Mouse (Mus musculus) CH12.LX (cell line): ENCODE data around the gene Rmi2. TPM values are rescaled to one million over a fixed set of nuclear protein-coding genes. Genes with fewer than 3 reads are reported as not detected.

ENCODE experiments used
- DNase-seq: peaks from one replicate; pipeline ENCODE4 v3.0.0-alpha.2; 2013; ENCODE audit errors: extremely low read depth
- H3K27ac ChIP-seq: 2 replicates; pipeline ENCODE4 v1.5.1; 2012; ENCODE audit warnings: low read depth, mild to moderate bottlenecking, control low read depth, moderate library complexity; ENCODE audit not compliant: insufficient read depth
- H3K27me3 ChIP-seq: replicated peaks from 2 replicates; pipeline ENCODE3; 2012; ENCODE audit warnings: inconsistent platforms
- H3K36me3 ChIP-seq, 2 experiments: replicated peaks in 1 of 2; 2 replicates each; pipeline versions ENCODE3 to v1.6.1; 2012; ENCODE audit warnings: inconsistent platforms in 1 of 2, low read length in 1 of 2, mild to moderate bottlenecking in 1 of 2, mixed read lengths in 1 of 2, moderate library complexity in 1 of 2; ENCODE audit not compliant: control insufficient read depth in 1 of 2, insufficient read depth in 1 of 2
- H3K4me1 ChIP-seq, 2 experiments: 2 replicates each; pipeline ENCODE4 v1.6.1; 2012; ENCODE audit warnings: inconsistent platforms in 1 of 2, moderate library complexity in 1 of 2; ENCODE audit not compliant: insufficient read depth in 2 of 2, control insufficient read depth in 1 of 2
- H3K4me2 ChIP-seq: 2 replicates; pipeline ENCODE4 v1.6.1; 2012; ENCODE audit warnings: low read depth, mild to moderate bottlenecking, control low read depth; ENCODE audit not compliant: poor library complexity, insufficient read depth, severe bottlenecking
- H3K4me3 ChIP-seq, 3 experiments: fragments of 150-350 bp in 1 of 3; sonication (generic) in 1 of 3; replicated peaks in 1 of 3; 2 replicates each; pipeline versions ENCODE3 to v1.5.1; 2011 to 2012; ENCODE audit warnings: low read depth in 2 of 3, low read length in 2 of 3, mild to moderate bottlenecking in 2 of 3, moderate library complexity in 2 of 3, control low read depth in 1 of 3, improper control_type of control experiment in 1 of 3, inconsistent platforms in 1 of 3, mixed read lengths in 1 of 3; ENCODE audit not compliant: poor library complexity in 1 of 3
- H3K79me2 ChIP-seq: replicated peaks from 2 replicates; pipeline ENCODE4 v1.6.1; 2012; ENCODE audit warnings: mild to moderate bottlenecking, moderate library complexity; ENCODE audit not compliant: control insufficient read depth, poor library complexity, insufficient read depth, severe bottlenecking; ENCODE audit errors: extremely low read depth
- H3K9ac ChIP-seq: 2 replicates; pipeline ENCODE4 v1.6.1; 2012; ENCODE audit warnings: low read depth, mild to moderate bottlenecking, control low read depth, moderate library complexity; ENCODE audit not compliant: insufficient read depth
- H3K9me3 ChIP-seq: replicated peaks from 2 replicates; pipeline ENCODE3; 2012; ENCODE audit warnings: low read length, inconsistent platforms, mixed read lengths
- BHLHE40 ChIP-seq: IDR thresholded peaks from 2 replicates; pipeline ENCODE4 v1.6.1; 2011; ENCODE audit warnings: mild to moderate bottlenecking, low read depth, low read length, improper control_type of control experiment
- CHD1 ChIP-seq: IDR thresholded peaks from 2 replicates; pipeline ENCODE4 v1.6.1; 2012; ENCODE audit warnings: low read depth, low read length, improper control_type of control experiment, inconsistent platforms
- CHD2 ChIP-seq: IDR thresholded peaks from 2 replicates; pipeline ENCODE4 v1.6.1; 2011; ENCODE audit warnings: low read length, improper control_type of control experiment
- CTCF ChIP-seq, 2 experiments: IDR thresholded peaks in 1 of 2; conservative IDR thresholded peaks in 1 of 2; 2 replicates each; pipeline ENCODE4 v1.5.1; 2011 to 2012; ENCODE audit warnings: low read depth in 2 of 2, low read length in 2 of 2, improper control_type of control experiment in 1 of 2, inconsistent platforms in 1 of 2, mild to moderate bottlenecking in 1 of 2, moderate library complexity in 1 of 2
- E2F4 ChIP-seq: IDR thresholded peaks from 2 replicates; pipeline ENCODE4 v1.6.1; 2011; ENCODE audit warnings: low read depth, low read length, improper control_type of control experiment; ENCODE audit not compliant: insufficient replicate concordance
- ELF1 ChIP-seq: IDR thresholded peaks from 2 replicates; pipeline ENCODE4 v1.6.1; 2014; ENCODE audit warnings: low read depth, mild to moderate bottlenecking, inconsistent platforms, low read length, improper control_type of control experiment
- EP300 ChIP-seq: IDR thresholded peaks from 2 replicates; pipeline ENCODE4 v1.6.1; 2011; ENCODE audit warnings: low read length, improper control_type of control experiment
- ETS1 ChIP-seq: conservative IDR thresholded peaks from 2 replicates; pipeline ENCODE4 v1.6.1; 2012; ENCODE audit warnings: low read depth, mild to moderate bottlenecking, inconsistent platforms, low read length, improper control_type of control experiment, moderate library complexity
- GABPA ChIP-seq: IDR thresholded peaks from 2 replicates; pipeline ENCODE4 v1.6.1; 2012; ENCODE audit warnings: low read depth, low read length, improper control_type of control experiment, inconsistent platforms; ENCODE audit not compliant: insufficient replicate concordance
- HCFC1 ChIP-seq: IDR thresholded peaks from 2 replicates; pipeline ENCODE4 v1.6.1; 2012; ENCODE audit warnings: low read depth, mild to moderate bottlenecking, inconsistent platforms, low read length, improper control_type of control experiment
- IRF4 ChIP-seq: IDR thresholded peaks from 2 replicates; pipeline ENCODE4 v1.6.1; 2014; ENCODE audit warnings: low read depth, mild to moderate bottlenecking, inconsistent platforms, low read length, improper control_type of control experiment
- JUN ChIP-seq: IDR thresholded peaks from 2 replicates; pipeline ENCODE4 v1.6.1; 2011; ENCODE audit warnings: low read depth, mild to moderate bottlenecking, low read length, improper control_type of control experiment, moderate library complexity; ENCODE audit not compliant: insufficient read depth
- JUND ChIP-seq: conservative IDR thresholded peaks from 2 replicates; pipeline ENCODE4 v1.6.1; 2011; ENCODE audit warnings: low read depth, low read length, improper control_type of control experiment
- KAT2A ChIP-seq: IDR thresholded peaks from 2 replicates; pipeline ENCODE4 v1.6.1; 2012; ENCODE audit warnings: low read length, improper control_type of control experiment, inconsistent platforms; ENCODE audit not compliant: insufficient replicate concordance
- MAFK ChIP-seq: IDR thresholded peaks from 2 replicates; pipeline ENCODE4 v1.6.1; 2011; ENCODE audit warnings: low read length, improper control_type of control experiment; ENCODE audit not compliant: insufficient replicate concordance
- MAX ChIP-seq: IDR thresholded peaks from 2 replicates; pipeline ENCODE4 v1.6.1; 2011; ENCODE audit warnings: low read length, improper control_type of control experiment
- MAZ ChIP-seq: IDR thresholded peaks from 2 replicates; pipeline ENCODE4 v1.6.1; 2012; ENCODE audit warnings: low read depth, mild to moderate bottlenecking, inconsistent platforms, low read length, improper control_type of control experiment, moderate library complexity
- MEF2A ChIP-seq: IDR thresholded peaks from 2 replicates; pipeline ENCODE4 v1.6.1; 2014; ENCODE audit warnings: low read depth, mild to moderate bottlenecking, inconsistent platforms, low read length, improper control_type of control experiment, borderline replicate concordance
- MXI1 ChIP-seq: IDR thresholded peaks from 2 replicates; pipeline ENCODE4 v1.6.1; 2011; ENCODE audit warnings: mild to moderate bottlenecking, low read depth, low read length, improper control_type of control experiment
- MYC ChIP-seq: IDR thresholded peaks from 2 replicates; pipeline ENCODE4 v1.6.1; 2011; ENCODE audit warnings: low read depth, mild to moderate bottlenecking, improper control_type of control experiment, low read length
- NELFE ChIP-seq: IDR thresholded peaks from 2 replicates; pipeline ENCODE4 v1.6.1; 2011; ENCODE audit warnings: low read depth, low read length, improper control_type of control experiment
- NRF1 ChIP-seq: IDR thresholded peaks from 2 replicates; pipeline ENCODE4 v1.6.1; 2014; ENCODE audit warnings: low read depth, mild to moderate bottlenecking, inconsistent platforms, low read length, improper control_type of control experiment, moderate library complexity
- PAX5 ChIP-seq: IDR thresholded peaks from 2 replicates; pipeline ENCODE4 v1.6.1; 2012; ENCODE audit warnings: low read length, inconsistent platforms, mixed read lengths
- POLR2A ChIP-seq: IDR thresholded peaks from 2 replicates; pipeline ENCODE4 v1.6.1; 2011; ENCODE audit warnings: low read depth, mild to moderate bottlenecking, improper control_type of control experiment, low read length
- POLR2AphosphoS2 ChIP-seq: IDR thresholded peaks from 2 replicates; pipeline ENCODE4 v1.6.1; 2011; ENCODE audit warnings: low read depth, low read length, improper control_type of control experiment
- RAD21 ChIP-seq: IDR thresholded peaks from 2 replicates; pipeline ENCODE4 v1.6.1; 2011; ENCODE audit warnings: low read depth, mild to moderate bottlenecking, low read length, improper control_type of control experiment, moderate library complexity
- RCOR1 ChIP-seq: conservative IDR thresholded peaks from 2 replicates; pipeline ENCODE4 v1.6.1; 2012; ENCODE audit warnings: low read depth, mild to moderate bottlenecking, inconsistent platforms, low read length, improper control_type of control experiment
- SIN3A ChIP-seq: IDR thresholded peaks from 2 replicates; pipeline ENCODE4 v1.6.1; 2012; ENCODE audit warnings: low read length, improper control_type of control experiment, inconsistent platforms
- SMC3 ChIP-seq: IDR thresholded peaks from 2 replicates; pipeline ENCODE4 v1.6.1; 2011; ENCODE audit warnings: low read depth, low read length, improper control_type of control experiment
- TBP ChIP-seq: conservative IDR thresholded peaks from 2 replicates; pipeline ENCODE4 v1.6.1; 2011; ENCODE audit warnings: low read depth, low read length, improper control_type of control experiment
- TCF12 ChIP-seq: IDR thresholded peaks from 2 replicates; pipeline ENCODE4 v1.6.1; 2014; ENCODE audit warnings: low read depth, mild to moderate bottlenecking, inconsistent platforms, low read length, improper control_type of control experiment
- UBTF ChIP-seq: IDR thresholded peaks from 2 replicates; pipeline ENCODE4 v1.6.1; 2012; ENCODE audit warnings: low read depth, mild to moderate bottlenecking, inconsistent platforms, low read length, improper control_type of control experiment, moderate library complexity
- USF1 ChIP-seq: IDR thresholded peaks from 2 replicates; pipeline ENCODE4 v1.6.1; 2014; ENCODE audit warnings: low read depth, mild to moderate bottlenecking, inconsistent platforms, low read length, improper control_type of control experiment
- USF2 ChIP-seq: conservative IDR thresholded peaks from 2 replicates; pipeline ENCODE4 v1.6.1; 2011; ENCODE audit warnings: low read depth, low read length, improper control_type of control experiment
- ZC3H11A ChIP-seq: IDR thresholded peaks from 2 replicates; pipeline ENCODE4 v1.6.1; 2012; ENCODE audit warnings: low read depth, mild to moderate bottlenecking, inconsistent platforms, low read length, improper control_type of control experiment
- ZKSCAN1 ChIP-seq: IDR thresholded peaks from 2 replicates; pipeline ENCODE4 v1.6.1; 2012; ENCODE audit warnings: low read depth, inconsistent platforms, low read length, improper control_type of control experiment, borderline replicate concordance
- ZMIZ1 ChIP-seq: IDR thresholded peaks from 2 replicates; pipeline ENCODE4 v1.6.1; 2012; ENCODE audit warnings: low read depth, mild to moderate bottlenecking, inconsistent platforms, low read length, improper control_type of control experiment
- ZNF384 ChIP-seq: IDR thresholded peaks from 2 replicates; pipeline ENCODE4 v1.6.1; 2012; ENCODE audit warnings: low read depth, low read length, improper control_type of control experiment, inconsistent platforms
- dilution Hi-C: fragments of 300-500 bp; cut with MboI; formaldehyde crosslinking; loops from 2 replicates; pipeline ENCODE4 v1.14.3; 2020; ENCODE audit warnings: low sequenced_read_pairs; ENCODE audit not compliant: extremely low pct_unique_long_range_greater_than_20kb, extremely low pct_ligation_motif_present
- in situ Hi-C: fragments of 300-500 bp; cut with MboI; formaldehyde crosslinking; loops from 3 replicates; pipeline ENCODE4 v1.14.3; 2019; ENCODE audit warnings: low sequenced_read_pairs, low pct_ligation_motif_present, low pct_unique_long_range_greater_than_20kb, mixed read lengths
- polyA plus RNA-seq: library from polyadenylated mRNA; unstranded; fragments of >175 nt; gene quantifications from 2 replicates; pipeline ENCODE4 v1.2.1, GENCODE M21; 2012; ENCODE audit warnings: low read depth; ENCODE audit not compliant: insufficient read length
- total RNA-seq, 2 experiments: library from RNA; depleted of rRNA; stranded (reverse); fragments of 300-350 nt in 1 of 2; fragments of >200 nt in 1 of 2; gene quantifications; 2 replicates each; pipeline ENCODE4 v1.2.3; 2012 to 2014

Gene Rmi2
- total and polyA plus RNA-seq, 3 experiments, result 6.8 to 13.8 (median 9.3) TPM

DNA sequence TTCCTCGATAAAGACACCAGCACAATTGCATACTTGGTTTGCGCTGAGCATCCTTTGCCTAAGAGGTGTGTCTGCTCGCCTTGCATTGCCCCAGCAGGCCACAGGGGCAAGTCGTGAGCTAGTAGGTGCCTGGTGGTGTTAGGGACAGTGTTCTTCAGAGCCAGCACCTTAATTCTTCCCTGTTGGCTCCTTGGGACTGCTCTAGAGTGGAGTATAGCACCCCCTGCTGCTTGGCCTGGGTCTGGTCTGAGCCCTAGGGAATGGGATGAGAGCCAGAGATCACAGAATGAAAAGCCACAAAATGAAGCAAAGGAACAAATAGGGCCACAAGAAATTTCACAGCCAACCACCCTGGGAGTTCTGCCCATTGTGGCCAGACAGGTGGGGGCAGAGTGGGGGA lies 11.6 kb downstream of the Rmi2 start:
- Histone ChIP-seq H3K4me3 (no peak overlapping the region), H3K79me2 (no peaks in the 10 kb centered on the region), H3K36me3 (peaks cover 0 to 22% of the 10 kb centered on the region in 2 experiments), H3K4me1 (peaks cover 10 to 47% of the 10 kb centered on the region in 2 experiments), H3K4me2 (no peak overlapping the region), H3K9ac (no peak overlapping the region), H3K27ac (no peak overlapping the region), H3K9me3 (no peaks in the 10 kb centered on the region), H3K27me3 (no peaks in the 10 kb centered on the region)
- TF ChIP-seq CHD2, result no peak
- no peak for TF ChIP-seq TBP
- TF ChIP-seq NRF1, result 0 out of 2 replicates have a peak, but pooled peaks have one; percentile 38
- peak; percentile 46; the same call in 1 of the 2 replicates for TF ChIP-seq NELFE
- TF ChIP-seq PAX5, result no peak
- peak; percentile 58; the same call in 1 of the 2 replicates for TF ChIP-seq IRF4
- no peak for TF ChIP-seq USF1
- no peak for TF ChIP-seq MAZ
- TF ChIP-seq ZKSCAN1, result no peak
- TF ChIP-seq TCF12, result no peak
- TF ChIP-seq RAD21, result peak; percentile 89
- peak; percentile 27; the same call in 1 of the 2 replicates for TF ChIP-seq ELF1
- TF ChIP-seq JUN, result no peak
- no peak for TF ChIP-seq GABPA
- no peak for TF ChIP-seq MAX
- TF ChIP-seq ETS1, result no peak
- TF ChIP-seq SIN3A, result no peak
- no peak for TF ChIP-seq BHLHE40
- no peak for TF ChIP-seq MYC
- no peak for TF ChIP-seq RCOR1
- TF ChIP-seq MEF2A, result no peak; the same call in 1 of the 2 replicates
- TF ChIP-seq POLR2AphosphoS2, result no peak
- TF ChIP-seq HCFC1, result no peak
- no peak for TF ChIP-seq ZNF384
- TF ChIP-seq POLR2A, result no peak
- no peak for TF ChIP-seq EP300
- peak; percentile 76 to 97 for TF ChIP-seq CTCF (conservative IDR thresholded peaks at IDR 0.05 in 1 of 2, IDR thresholded peaks at IDR 0.05 in 1 of 2; ENCODE audit: low read depth in 2 of 2, low read length in 2 of 2)
- no peak for TF ChIP-seq ZMIZ1
- TF ChIP-seq KAT2A, result no peak
- no peak for TF ChIP-seq MXI1
- no peak for TF ChIP-seq E2F4
- peak; percentile 96 for TF ChIP-seq SMC3
- TF ChIP-seq CHD1, result no peak
- peak; percentile 71 for TF ChIP-seq ZC3H11A
- TF ChIP-seq UBTF, result no peak
- TF ChIP-seq USF2, result no peak
- no peak for TF ChIP-seq JUND
- no peak for TF ChIP-seq MAFK
- dilution Hi-C loops, result no loop called here
- peak; percentile 84 for DNase-seq
- in situ Hi-C loops, result loop anchor here (5.0 kb wide), 1 partner anchor 269 kb away; no protein-coding TSS in a partner anchor
